In genomic region chr12:112797672-112798331, GRCm38 (mm10) we compare ENCODE assay signal across 8 mouse cellular contexts. TPM values are rescaled to one million over a fixed set of nuclear protein-coding genes. Genes with fewer than 3 reads are reported as not detected.
DNase-seq lines count a peak whose midpoint lies in the region; ATAC-seq and TF ChIP-seq lines count a peak whose summit lies in the region.

No protein-coding gene starts in this region.

- peaks cover 25% of the 10 kb centered on the region for H3K27me3 ChIP-seq in E14TG2a.4 (ENCODE audit: insufficient read depth, low read length)
- peaks cover 33% of the 10 kb centered on the region for H3K27me3 ChIP-seq in liver, embryonic 11.5 days (replicated peaks; ENCODE audit: control insufficient read depth, insufficient read depth, low read length)

- no peak overlapping the region for H3K4me2 ChIP-seq in liver, embryonic 11.5 days

- peak overlapping the region; percentile 75 for H3K27ac ChIP-seq in gastrocnemius, adult 2 months
- no peak overlapping the region for H3K27ac ChIP-seq in liver, embryonic 11.5 days (ENCODE audit: low read depth, low read length)

- TF ChIP-seq CTCF in gastrocnemius, adult 2 months (IDR thresholded peaks at IDR 0.05) = no peak
- TF ChIP-seq CTCF in E14TG2a.4 (conservative IDR thresholded peaks at IDR 0.05; ENCODE audit: low read length) = no peak

- WGBS in liver, embryonic 11.5 days = 64% methylated on average over 15 of the region's 15 CpGs

- peaks cover 93% of the 10 kb centered on the region for H3K4me1 ChIP-seq in E14TG2a.4 (replicated peaks; ENCODE audit: low read depth, low read length)
- H3K4me1 ChIP-seq in liver, embryonic 11.5 days (replicated peaks; ENCODE audit: control insufficient read depth, insufficient read depth, low read length) = peaks cover 16% of the 10 kb centered on the region

- ATAC-seq in liver, embryonic 11.5 days (replicated peaks; ENCODE audit: low FRiP score) = no peak

- no peaks in the 10 kb centered on the region for H3K9me3 ChIP-seq in E14TG2a.4 (ENCODE audit: low read length)
- H3K9me3 ChIP-seq in liver, embryonic 11.5 days (ENCODE audit: control insufficient read depth, low read length) = no peaks in the 10 kb centered on the region

- no peak overlapping the region for H3K4me3 ChIP-seq in gastrocnemius, adult 2 months
- H3K4me3 ChIP-seq in E14TG2a.4 (replicated peaks; ENCODE audit: low read length) = peak overlapping the region; percentile 39
- no peak overlapping the region for H3K4me3 ChIP-seq in liver, embryonic 11.5 days (ENCODE audit: low read depth, low read length)

- intact Hi-C loops in gastrocnemius, adult 2 months (cut with DNase I) = no loop called here
- intact Hi-C loops in left cerebral cortex, postnatal 4 days (cut with DNase I) = no loop called here

- H3K9ac ChIP-seq in liver, embryonic 11.5 days (ENCODE audit: low read depth, low read length) = no peak overlapping the region

- peak; percentile 55 for DNase-seq in gastrocnemius, adult 2 months
- no peak for DNase-seq in gastrocnemius, postnatal 10 days
- DNase-seq in frontal cortex, postnatal 36 days (ENCODE audit: low spot score in 2 of 2) = peak; percentile 62 to 72
- peak; percentile 73 for DNase-seq in left cerebral cortex, postnatal 4 days
- peak; percentile 57 for DNase-seq in telencephalon, adult 2 months (ENCODE audit: low read depth, low spot score)
- no peak for DNase-seq in c-Kit-positive CD71-positive TER-119-positive erythroid progenitor cells, embryonic 14.5 days (ENCODE audit: low spot score)
- no peak for DNase-seq in liver, embryonic 11.5 days (ENCODE audit: low spot score)

- H3K36me3 ChIP-seq in E14TG2a.4 (ENCODE audit: insufficient read depth, low read length) = no peaks in the 10 kb centered on the region
- H3K36me3 ChIP-seq in liver, embryonic 11.5 days (ENCODE audit: control insufficient read depth, insufficient read depth, low read length) = no peaks in the 10 kb centered on the region

RNA-seq across cellular contexts. Expression of gene Ahnak2, which starts 4.7 kb away (rescaled TPM):
- total RNA-seq in gastrocnemius, adult 2 months (2021) = 1 to 10 TPM; 5.0 to 8.5 TPM
- 10 to 100 TPM; 12.2 to 18.6 TPM for total RNA-seq in gastrocnemius, postnatal 10 days (2021)
- total RNA-seq in left cerebral cortex, postnatal 4 days (2021) = 10 to 100 TPM; 28.1 to 28.2 TPM
- polyA plus RNA-seq in liver, embryonic 11.5 days (2014; fragmentation: Nextera tagmentation; extraction: Ambion mirVana) = 0.23 and 0.34 TPM in 2 replicates

RNA-seq across cellular contexts. Expression of gene Clba1, which starts 10.9 kb away (rescaled TPM):
- total RNA-seq in gastrocnemius, adult 2 months (2021) = under 1 TPM; 0.20 to 0.36 TPM
- 1 to 10 TPM in 1 of 2 experiments, under 1 TPM in 1; 0.75 to 1.7 TPM for total RNA-seq in gastrocnemius, postnatal 10 days (2021)
- total RNA-seq in left cerebral cortex, postnatal 4 days (2021) = 10 to 100 TPM; 15.0 to 15.8 TPM
- polyA plus RNA-seq in liver, embryonic 11.5 days (2014; fragmentation: Nextera tagmentation; extraction: Ambion mirVana) = 2.2 and 2.5 TPM in 2 replicates

RNA-seq across cellular contexts. Expression of gene Cdca4, which starts 31.4 kb away (rescaled TPM):
- total RNA-seq in gastrocnemius, adult 2 months (2021) = 1 to 10 TPM; 3.0 to 3.1 TPM
- 10 to 100 TPM in 1 of 2 experiments, 1 to 10 TPM in 1; 9.4 to 12.0 TPM for total RNA-seq in gastrocnemius, postnatal 10 days (2021)
- total RNA-seq in left cerebral cortex, postnatal 4 days (2021) = 10 to 100 TPM; 18.5 to 19.8 TPM
- 111 and 125 TPM in 2 replicates for polyA plus RNA-seq in liver, embryonic 11.5 days (2014; fragmentation: Nextera tagmentation; extraction: Ambion mirVana)

RNA-seq across cellular contexts. Expression of gene Pld4, which starts 37.3 kb away (rescaled TPM):
- 1 to 10 TPM; 1.7 to 4.0 TPM for total RNA-seq in gastrocnemius, adult 2 months (2021)
- 1 to 10 TPM; 7.3 to 9.1 TPM for total RNA-seq in gastrocnemius, postnatal 10 days (2021)
- 1 to 10 TPM; 6.2 to 6.6 TPM for total RNA-seq in left cerebral cortex, postnatal 4 days (2021)
- polyA plus RNA-seq in liver, embryonic 11.5 days (2014; fragmentation: Nextera tagmentation; extraction: Ambion mirVana) = 6.3 and 7.4 TPM in 2 replicates

Comparison
In these comparisons a context has a peak if more than half of its experiments do, and no peak if none do; other contexts are left out.
1. DNase-seq: peak in gastrocnemius, adult 2 months (single experiment), frontal cortex, postnatal 36 days (2 of 2), left cerebral cortex, postnatal 4 days (single experiment) and telencephalon, adult 2 months (single experiment); none in gastrocnemius, postnatal 10 days (single experiment), c-Kit-positive CD71-positive TER-119-positive erythroid progenitor cells, embryonic 14.5 days (single experiment) and liver, embryonic 11.5 days (single experiment).
2. RNA of gene Clba1, which starts 10.9 kb away (total RNA-seq): 15.0 to 15.8 TPM in left cerebral cortex, postnatal 4 days; 0.75 to 1.7 TPM in gastrocnemius, postnatal 10 days and 0.20 to 0.36 TPM in gastrocnemius, adult 2 months; every median in the first group is over 4 times any median in the second.